Mouse (Mus musculus) left cerebral cortex, adult 6 months (tissue): ENCODE measurements around the gene Gm26741. TPM values are rescaled to one million over a fixed set of nuclear protein-coding genes. Genes with fewer than 3 reads are reported as not detected.

Experiments used
- long read RNA-seq, 2 experiments: library from polyadenylated mRNA; unstranded; transcript quantifications; one replicate each; pipeline ENCODE4 v2.0.0; 2019 to 2020
- polyA plus RNA-seq: library from polyadenylated mRNA; unstranded; fragments of <200 nt; fragmentation: Nextera tagmentation; gene quantifications from 2 replicates; pipeline ENCODE4 v1.2.3, GENCODE M21; 2021

The Gm26741 gene
- polyA plus RNA-seq = not detected in 2 replicates
- long read RNA-seq, experiment 1, partial matches to known transcripts = 0 of 1 reads
- long read RNA-seq, experiment 1, other reads (novel, unspliced or antisense) = 0 of 1 reads
- long read RNA-seq, experiment 2 = 0 reads

GRCm38 (mm10) chr10:52358467-52358866 is at the start of gene Gm26741:
Gene Gm26741 (plus strand): TSS chr10:52358767.

GRCm38 (mm10) chr10:52381845-52382591 is 23.5 kb downstream of the Gm26741 start, which contains the start of gene Gopc:
Gene Gopc (minus strand): TSS chr10:52382124.

DNA sequence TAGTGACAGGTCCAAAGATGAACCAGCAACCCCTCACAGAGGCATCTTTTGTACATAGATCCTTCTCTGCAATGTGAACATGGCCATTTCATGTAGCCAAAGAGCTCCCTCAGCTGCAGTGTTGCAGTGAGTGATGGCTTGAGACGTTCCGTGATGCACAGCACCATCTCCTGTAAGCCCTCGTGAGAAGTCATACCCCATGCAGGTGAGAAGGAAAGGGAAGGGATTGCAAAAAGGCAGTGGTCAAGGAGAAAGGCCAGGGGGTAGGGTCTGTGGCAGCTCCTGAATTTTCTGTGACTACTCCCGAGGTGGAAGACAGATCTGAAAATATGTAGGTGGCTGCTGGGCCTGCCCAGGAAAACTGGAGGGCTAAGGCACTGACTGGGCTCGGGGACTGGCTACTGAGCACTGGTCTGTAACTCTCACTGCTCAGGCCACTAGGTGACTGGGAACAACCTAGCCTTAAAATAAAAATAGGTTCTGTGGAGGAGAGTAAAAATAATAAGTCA is 30.4 kb downstream of the Gm26741 start, which contains the start of gene Nepn:
Gene Nepn, plus strand, starts transcription at position 51 of the 509 bp plus-strand sequence.

Other genes starting within 250 kb of the Gm26741 start
- gene Ros1, start 163.5 kb upstream of the Gm26741 start, polyA plus RNA-seq = not detected in 2 replicates
- 3.8 and 5.3 TPM in 2 replicates for gene Dcbld1, start 125.1 kb upstream of the Gm26741 start, polyA plus RNA-seq
- gene Gopc, start 23.4 kb downstream of the Gm26741 start, polyA plus RNA-seq = 6.5 and 20.5 TPM in 2 replicates
- gene Nepn, start 30.2 kb downstream of the Gm26741 start, polyA plus RNA-seq = not detected in 2 replicates
- gene Nus1, start 58.8 kb downstream of the Gm26741 start, polyA plus RNA-seq = 8.2 and 9.5 TPM in 2 replicates